Mouse (Mus musculus): ENCODE measurements around the gene Hmx1. TPM values are rescaled to one million over a fixed set of nuclear protein-coding genes. Genes with fewer than 3 reads are reported as not detected.

Gene Hmx1
- polyA plus RNA-seq (2014; fragmentation: Nextera tagmentation; extraction: Ambion mirVana) = 0.10 TPM in 1 of 2 replicates, not detected in the other

DNA sequence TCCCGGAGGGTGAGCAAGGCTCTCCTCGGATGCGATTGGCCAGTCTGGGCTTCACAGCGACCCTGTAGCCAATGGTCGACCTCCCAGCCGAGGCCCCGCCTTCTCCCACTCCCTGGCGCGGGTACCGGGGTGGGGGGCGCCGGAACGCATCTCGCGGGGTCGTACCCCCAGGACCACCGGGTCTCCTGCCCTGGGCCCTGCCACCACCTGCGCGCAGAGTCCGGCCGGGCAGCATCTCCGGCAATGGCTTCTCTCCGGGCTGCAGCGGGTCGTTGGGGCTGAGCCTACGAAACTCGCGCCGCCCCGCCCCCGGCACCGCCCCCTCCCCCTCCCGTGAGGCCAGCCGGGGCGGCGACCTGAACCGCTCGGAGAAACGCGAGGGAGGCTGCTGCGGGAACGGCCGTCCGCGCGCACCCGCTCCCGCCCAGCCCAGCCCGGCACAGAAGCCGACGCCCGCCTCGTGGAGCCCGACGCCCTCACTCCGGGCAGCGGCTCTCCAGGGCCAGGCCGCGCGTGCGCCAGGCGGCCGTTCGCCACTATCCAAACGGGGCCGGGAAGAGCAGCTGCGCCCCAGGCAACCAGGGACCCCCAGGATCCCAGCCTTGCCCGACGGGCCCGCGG, at the start of gene Hmx1:
Hmx1 (plus strand) TSS at position 618 of the 621 bp plus-strand sequence.
- peak within 1 kb of the TSS; percentile 4; the same call in 1 of the 2 replicates for H3K9ac ChIP-seq (ENCODE audit: low read length)
- WGBS = 1% methylated on average over 66 of the region's 71 CpGs
- DNase-seq (ENCODE audit: low spot score, missing footprints) = peak; percentile 92

DNA sequence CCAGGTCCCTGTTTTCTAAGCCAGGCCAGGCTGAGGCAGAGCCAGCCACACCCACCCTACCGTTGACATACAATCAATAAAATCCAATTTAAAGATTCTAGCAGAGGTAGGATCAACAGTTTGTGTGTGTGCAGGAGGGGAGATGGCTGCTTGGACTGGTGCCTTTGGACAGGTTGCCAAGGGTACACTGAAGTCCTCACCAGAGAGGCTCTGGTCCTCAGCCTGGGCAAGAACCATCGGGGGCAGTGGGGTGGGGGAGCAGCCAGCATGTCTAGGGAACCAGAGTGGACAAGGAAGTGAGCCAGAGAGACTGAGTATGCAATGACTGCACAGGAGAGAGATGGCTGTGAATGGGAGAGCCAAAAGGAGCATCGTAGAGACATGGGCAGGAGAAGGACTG, 43.8 kb upstream of the Hmx1 start:
- Histone ChIP-seq H3K9me3 (ENCODE audit: control insufficient read depth, low read length) (no peaks in the 10 kb centered on the region), H3K4me1 (ENCODE audit: control insufficient read depth, insufficient read depth, low read length) (no peaks in the 10 kb centered on the region), H3K27ac (ENCODE audit: low read depth, low read length) (no peak overlapping the region), H3K36me3 (ENCODE audit: control insufficient read depth, insufficient read depth, low read length) (no peaks in the 10 kb centered on the region), H3K4me2 (no peak overlapping the region), H3K27me3 (ENCODE audit: control insufficient read depth, insufficient read depth, low read length) (no peaks in the 10 kb centered on the region), H3K4me3 (ENCODE audit: low read depth, low read length) (no peak overlapping the region), H3K9ac (ENCODE audit: low read length) (no peak overlapping the region)
- ATAC-seq (ENCODE audit: low FRiP score) = no peak
- 83% methylated on average over 3 of the region's 3 CpGs for WGBS
- no peak for DNase-seq (ENCODE audit: low spot score, missing footprints)

More for the DNA sequence above, at the start of gene Hmx1:
- Histone ChIP-seq H3K27me3 (ENCODE audit: control insufficient read depth, insufficient read depth, low read length) (peaks cover 100% of the 10 kb centered on the region), H3K9me3 (ENCODE audit: control insufficient read depth, low read length) (no peaks in the 10 kb centered on the region), H3K27ac (ENCODE audit: low read depth, low read length) (no peak within 1 kb of the TSS), H3K36me3 (ENCODE audit: control insufficient read depth, insufficient read depth, low read length) (no peaks in the 10 kb centered on the region), H3K4me3 (ENCODE audit: low read depth, low read length) (peak within 1 kb of the TSS; percentile 50), H3K4me1 (ENCODE audit: control insufficient read depth, insufficient read depth, low read length) (peaks cover 12% of the 10 kb centered on the region), H3K4me2 (peak within 1 kb of the TSS; percentile 62)
- ATAC-seq (ENCODE audit: low FRiP score) = peak; percentile 91

DNA sequence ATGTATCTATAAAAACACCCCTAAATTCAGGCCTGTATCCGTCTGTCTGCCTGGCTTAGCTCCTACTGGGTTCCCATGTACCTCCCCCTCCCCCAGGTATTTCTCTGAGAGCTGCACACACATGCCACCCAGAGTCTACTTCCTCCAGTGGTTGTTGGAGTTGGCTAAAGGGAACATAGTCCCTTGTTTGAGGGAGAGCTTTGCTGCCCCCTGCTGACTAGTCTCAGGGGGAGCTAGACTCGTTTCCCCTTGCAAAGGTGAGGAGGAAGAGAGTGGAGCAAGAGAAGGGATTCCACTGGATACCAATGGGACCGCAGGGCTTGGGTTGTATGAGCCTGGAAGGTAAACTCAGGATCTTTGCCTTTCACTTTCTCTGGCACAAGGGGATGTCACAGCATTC, 40.1 kb upstream of the Hmx1 start:
- Histone ChIP-seq H3K36me3 (ENCODE audit: control insufficient read depth, insufficient read depth, low read length) (no peaks in the 10 kb centered on the region), H3K9me3 (ENCODE audit: control insufficient read depth, low read length) (no peaks in the 10 kb centered on the region), H3K9ac (ENCODE audit: low read length) (no peak overlapping the region), H3K4me1 (ENCODE audit: control insufficient read depth, insufficient read depth, low read length) (no peaks in the 10 kb centered on the region), H3K27ac (ENCODE audit: low read depth, low read length) (no peak overlapping the region), H3K4me3 (ENCODE audit: low read depth, low read length) (no peak overlapping the region), H3K4me2 (no peak overlapping the region), H3K27me3 (ENCODE audit: control insufficient read depth, insufficient read depth, low read length) (no peaks in the 10 kb centered on the region)
- ATAC-seq (ENCODE audit: low FRiP score) = no peak
- DNase-seq (ENCODE audit: low spot score, missing footprints) = peak; percentile 92
- WGBS = 23% methylated on average over 3 of the region's 3 CpGs

DNA sequence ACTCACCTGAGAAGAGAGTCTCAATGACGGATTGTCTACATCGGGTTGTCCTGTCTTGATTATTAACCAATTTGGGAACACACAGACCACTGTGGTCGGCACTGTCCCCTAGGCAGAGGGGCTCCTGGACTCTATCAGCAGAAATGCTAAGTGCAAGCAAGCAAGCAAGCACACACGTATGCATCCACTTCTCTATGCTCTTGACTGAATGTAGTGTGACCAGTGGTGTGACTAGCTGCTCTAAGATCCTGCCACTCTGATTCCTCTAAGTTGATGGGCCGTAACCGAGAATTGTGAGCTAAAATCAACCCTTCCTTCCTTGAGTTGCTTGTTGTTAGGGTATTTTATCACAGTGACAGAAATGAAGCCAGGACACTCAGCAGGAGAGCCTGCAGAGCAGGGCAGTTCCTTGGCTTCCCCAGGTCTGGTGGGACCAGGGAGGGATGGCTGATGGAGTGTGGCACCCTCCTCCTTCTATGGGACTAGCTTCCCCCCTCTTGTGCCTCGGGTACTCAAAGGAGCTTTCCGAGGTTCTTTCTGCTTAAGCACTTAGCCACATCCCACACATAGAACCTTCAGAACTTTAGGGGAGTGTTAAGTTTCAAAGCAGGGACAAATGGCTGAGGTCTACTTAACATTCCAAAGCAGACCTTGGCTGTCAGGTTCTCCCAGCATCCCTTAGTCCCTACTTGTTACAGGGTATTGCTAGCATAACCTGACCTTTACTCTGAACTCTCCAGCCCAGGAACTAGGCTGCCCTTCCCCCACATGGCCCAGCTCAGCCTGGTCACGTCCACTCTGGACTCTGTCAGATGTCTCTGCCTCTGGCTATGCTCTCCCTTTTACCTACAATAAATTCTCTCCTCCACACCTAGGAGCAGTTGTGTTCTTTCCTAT, 31.1 kb upstream of the Hmx1 start:
- Histone ChIP-seq H3K36me3 (ENCODE audit: control insufficient read depth, insufficient read depth, low read length) (no peaks in the 10 kb centered on the region), H3K4me2 (no peak overlapping the region), H3K9ac (ENCODE audit: low read length) (no peak overlapping the region), H3K9me3 (ENCODE audit: control insufficient read depth, low read length) (no peaks in the 10 kb centered on the region), H3K4me3 (ENCODE audit: low read depth, low read length) (no peak overlapping the region), H3K4me1 (ENCODE audit: control insufficient read depth, insufficient read depth, low read length) (no peaks in the 10 kb centered on the region), H3K27me3 (ENCODE audit: control insufficient read depth, insufficient read depth, low read length) (no peaks in the 10 kb centered on the region), H3K27ac (ENCODE audit: low read depth, low read length) (no peak overlapping the region)
- 68% methylated on average over 9 of the region's 9 CpGs for WGBS
- no peak for DNase-seq (ENCODE audit: low spot score, missing footprints)
- ATAC-seq (ENCODE audit: low FRiP score) = no peak

DNA sequence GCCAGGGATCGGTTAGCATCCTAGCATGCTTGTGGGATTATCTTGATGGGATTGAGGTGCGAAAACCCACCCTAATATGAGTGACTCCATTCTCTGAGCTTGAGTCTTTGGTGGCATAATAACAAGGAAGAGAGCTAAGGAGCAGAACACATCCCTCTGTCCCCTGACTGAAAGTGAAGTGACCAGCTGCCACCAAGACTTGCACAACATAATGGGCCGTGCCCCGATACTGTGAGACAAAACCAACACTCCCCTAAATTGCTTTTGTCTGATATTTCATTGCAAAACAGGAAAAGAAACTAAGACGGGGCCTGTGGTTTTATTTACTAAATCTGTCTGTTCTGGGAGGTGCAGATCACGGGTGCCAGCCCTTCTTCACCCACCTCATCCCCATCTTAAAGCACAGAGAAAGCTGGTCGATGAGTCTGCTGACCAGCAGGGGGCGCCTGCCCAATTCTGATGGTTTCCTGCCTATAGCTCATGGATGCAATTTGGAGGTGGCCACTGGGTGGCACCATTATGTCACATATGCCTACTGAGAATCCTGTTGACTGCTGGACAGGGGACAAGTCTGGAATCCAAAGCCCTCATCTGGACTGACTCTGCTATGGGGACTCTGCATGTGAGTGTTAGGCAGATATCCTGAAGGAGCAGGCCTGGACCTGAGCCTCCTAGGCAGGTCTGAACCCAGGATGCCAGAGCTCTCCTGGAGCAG, 27.2 kb upstream of the Hmx1 start:
- DNase-seq (ENCODE audit: low spot score, missing footprints) = peak; percentile 99
- H3K4me3 ChIP-seq (ENCODE audit: low read depth, low read length) = no peak overlapping the region

DNA sequence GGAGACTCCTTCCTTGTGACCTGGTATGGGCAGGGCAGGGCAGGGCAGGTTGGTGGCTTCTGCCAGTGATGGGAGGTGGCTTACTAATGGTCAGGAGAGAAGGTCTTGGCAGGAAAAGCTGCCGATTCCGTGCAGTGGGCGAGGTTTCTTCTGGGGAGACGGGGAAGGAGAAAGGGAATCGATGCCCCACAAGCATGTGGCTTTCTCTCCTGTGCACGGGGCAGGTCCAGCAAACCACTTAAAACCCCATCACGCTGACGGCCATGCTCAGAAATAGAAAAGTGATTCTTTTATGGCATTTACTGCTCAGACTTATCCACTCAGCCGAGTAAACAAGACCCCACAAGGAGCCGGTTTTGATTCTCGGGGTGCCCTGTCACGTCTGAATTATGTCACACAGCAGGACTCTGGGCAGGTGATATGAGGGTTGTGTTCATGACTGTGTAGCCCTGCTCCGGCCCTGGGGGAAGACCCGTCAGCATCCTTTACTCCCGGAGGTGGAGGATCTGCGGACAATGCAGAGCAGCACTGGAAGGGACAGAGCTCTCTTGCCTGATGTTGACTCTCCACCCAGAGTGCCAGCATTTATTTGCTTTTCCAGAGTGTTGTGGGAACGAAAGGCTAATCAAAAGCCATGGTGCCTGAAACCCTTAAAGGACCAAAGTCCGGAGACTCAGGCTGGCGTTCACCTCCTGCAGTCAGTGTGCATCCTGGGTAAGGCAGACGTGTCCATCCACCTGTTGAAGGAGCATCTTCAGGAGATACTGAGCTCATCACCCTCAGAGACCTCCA, 22.5 kb upstream of the Hmx1 start:
- H3K36me3 ChIP-seq (ENCODE audit: control insufficient read depth, insufficient read depth, low read length) = no peaks in the 10 kb centered on the region
- ATAC-seq (ENCODE audit: low FRiP score) (no peak), DNase-seq (ENCODE audit: low spot score, missing footprints) (peak; percentile 53)
- no peak overlapping the region for H3K27ac ChIP-seq (ENCODE audit: low read depth, low read length)
- no peak overlapping the region for H3K4me3 ChIP-seq (ENCODE audit: low read depth, low read length)
- H3K4me1 ChIP-seq (ENCODE audit: control insufficient read depth, insufficient read depth, low read length) = no peaks in the 10 kb centered on the region
- H3K4me2 ChIP-seq = no peak overlapping the region
- 73% methylated on average over 20 of the region's 20 CpGs for WGBS
- H3K9me3 ChIP-seq (ENCODE audit: control insufficient read depth, low read length) = no peaks in the 10 kb centered on the region
- no peak overlapping the region for H3K9ac ChIP-seq (ENCODE audit: low read length)
- H3K27me3 ChIP-seq (ENCODE audit: control insufficient read depth, insufficient read depth, low read length) = no peaks in the 10 kb centered on the region

More for the DNA sequence above, 27.2 kb upstream of the Hmx1 start:
- H3K4me1 ChIP-seq (ENCODE audit: control insufficient read depth, insufficient read depth, low read length) = no peaks in the 10 kb centered on the region
- peak; percentile 69 for ATAC-seq (ENCODE audit: low FRiP score)
- H3K9me3 ChIP-seq (ENCODE audit: control insufficient read depth, low read length) = no peaks in the 10 kb centered on the region
- no peak overlapping the region for H3K4me2 ChIP-seq
- 51% methylated on average over 8 of the region's 8 CpGs for WGBS
- H3K9ac ChIP-seq (ENCODE audit: low read length) = no peak overlapping the region
- H3K36me3 ChIP-seq (ENCODE audit: control insufficient read depth, insufficient read depth, low read length) = no peaks in the 10 kb centered on the region
- no peaks in the 10 kb centered on the region for H3K27me3 ChIP-seq (ENCODE audit: control insufficient read depth, insufficient read depth, low read length)
- H3K27ac ChIP-seq (ENCODE audit: low read depth, low read length) = no peak overlapping the region

DNA sequence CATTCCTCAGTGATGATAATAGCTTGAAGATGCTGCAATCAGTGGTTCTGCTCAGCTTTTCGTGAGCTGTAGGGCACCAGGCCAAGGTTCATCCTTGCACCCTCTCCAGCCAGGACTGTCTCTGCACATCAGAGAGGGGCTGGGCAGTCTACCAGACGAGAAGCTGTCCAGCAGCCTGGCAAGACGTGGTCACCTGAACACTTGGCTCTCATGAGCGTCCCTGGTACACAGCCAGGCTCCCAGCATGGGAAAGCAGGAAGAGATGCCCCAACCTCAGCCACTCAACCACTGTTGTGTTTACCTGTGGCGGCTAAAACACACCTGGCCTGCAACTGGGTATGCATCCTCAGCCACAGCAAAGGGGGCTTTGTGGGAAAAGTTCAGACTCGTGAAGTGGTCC, 20.0 kb upstream of the Hmx1 start:
- no peak for ATAC-seq (ENCODE audit: low FRiP score)
- no peaks in the 10 kb centered on the region for H3K4me1 ChIP-seq (ENCODE audit: control insufficient read depth, insufficient read depth, low read length)
- no peaks in the 10 kb centered on the region for H3K36me3 ChIP-seq (ENCODE audit: control insufficient read depth, insufficient read depth, low read length)
- H3K4me2 ChIP-seq = no peak overlapping the region
- H3K9me3 ChIP-seq (ENCODE audit: control insufficient read depth, low read length) = no peaks in the 10 kb centered on the region
- no peak overlapping the region for H3K9ac ChIP-seq (ENCODE audit: low read length)
- 76% methylated on average over 6 of the region's 6 CpGs for WGBS
- H3K27me3 ChIP-seq (ENCODE audit: control insufficient read depth, insufficient read depth, low read length) = no peaks in the 10 kb centered on the region
- no peak overlapping the region for H3K27ac ChIP-seq (ENCODE audit: low read depth, low read length)
- no peak overlapping the region for H3K4me3 ChIP-seq (ENCODE audit: low read depth, low read length)
- DNase-seq (ENCODE audit: low spot score, missing footprints) = no peak

DNA sequence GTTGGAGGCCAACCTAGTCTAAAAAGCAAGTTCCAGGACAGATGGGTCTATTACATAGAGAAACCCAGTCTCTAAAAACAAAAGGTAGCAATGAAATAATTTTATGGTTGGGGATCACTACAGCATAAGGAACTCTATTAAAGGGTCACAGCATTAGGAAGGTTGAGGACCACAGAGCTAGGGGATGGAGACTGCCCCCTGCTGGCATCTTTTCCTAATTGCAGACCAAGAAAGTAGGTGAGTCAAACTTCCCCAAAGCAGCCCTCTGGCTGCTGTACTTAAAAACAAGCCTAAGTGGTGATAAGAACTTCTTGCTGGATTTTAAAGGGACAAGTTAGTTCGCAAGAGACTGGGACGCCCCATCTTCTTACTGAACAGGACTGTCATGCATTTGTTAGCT, 9.8 kb upstream of the Hmx1 start:
- no peak for ATAC-seq (ENCODE audit: low FRiP score)
- H3K4me2 ChIP-seq = no peak overlapping the region

More for the DNA sequence above, 9.8 kb upstream of the Hmx1 start:
- peak; percentile 54 for DNase-seq (ENCODE audit: low spot score, missing footprints)
- Histone ChIP-seq H3K4me1 (ENCODE audit: control insufficient read depth, insufficient read depth, low read length) (no peaks in the 10 kb centered on the region), H3K36me3 (ENCODE audit: control insufficient read depth, insufficient read depth, low read length) (no peaks in the 10 kb centered on the region), H3K9ac (ENCODE audit: low read length) (no peak overlapping the region), H3K27me3 (ENCODE audit: control insufficient read depth, insufficient read depth, low read length) (peaks cover 56% of the 10 kb centered on the region), H3K27ac (ENCODE audit: low read depth, low read length) (no peak overlapping the region), H3K4me3 (ENCODE audit: low read depth, low read length) (no peak overlapping the region), H3K9me3 (ENCODE audit: control insufficient read depth, low read length) (no peaks in the 10 kb centered on the region)
- 48% methylated on average over 2 of the region's 2 CpGs for WGBS

Data from midbrain, embryonic 11.5 days (tissue).